Mouse (Mus musculus) adrenal gland, postnatal 25 days (tissue): ENCODE results near the gene Zfp637. TPM values are rescaled to one million over a fixed set of nuclear protein-coding genes. Genes with fewer than 3 reads are reported as not detected.
"Not testable (repeated sequence)": the region's sequence is repeated elsewhere in the genome, so short reads cannot be mapped to it uniquely, and the experiment has no call there.

Experiments
- DNase-seq: peaks from one replicate; pipeline ENCODE4 v3.0.0; 2021; ENCODE audit warnings: mixed read lengths
- total RNA-seq: library from RNA; stranded (reverse); gene quantifications from 2 replicates; pipeline ENCODE4 v1.2.3, GENCODE M21; 2021

Gene Zfp637
- total RNA-seq, 1 experiment from 2014 or later = 37.0 TPM

GRCm38 (mm10) chr6:117863751-117864150 is 22.8 kb downstream of the Zfp637 start:
- DNase-seq = no peak

- DNase-seq = no peak
Observed at GRCm38 (mm10) chr6:117868187-117868586, 27.2 kb downstream of the Zfp637 start.

GRCm38 (mm10) chr6:117871034-117871433 is 30.1 kb downstream of the Zfp637 start:
- DNase-seq = no peak

GRCm38 (mm10) chr6:117873450-117873849 is 32.5 kb downstream of the Zfp637 start:
- DNase-seq = not testable (repeated sequence)

- no peak for DNase-seq
Observed at GRCm38 (mm10) chr6:117874621-117875281, 33.8 kb downstream of the Zfp637 start.

- DNase-seq = peak; percentile 79
Observed at GRCm38 (mm10) chr6:117878700-117879407, 37.9 kb downstream of the Zfp637 start.

- peak; percentile 99 for DNase-seq
Observed at GRCm38 (mm10) chr6:117879408-117880115, 38.6 kb downstream of the Zfp637 start.

- DNase-seq = no peak
Observed at GRCm38 (mm10) chr6:117880394-117880838, 39.4 kb downstream of the Zfp637 start.

- no peak for DNase-seq
Observed at GRCm38 (mm10) chr6:117881229-117881628, 40.2 kb downstream of the Zfp637 start.

GRCm38 (mm10) chr6:117881997-117882396 is 41.0 kb downstream of the Zfp637 start:
- no peak for DNase-seq

GRCm38 (mm10) chr6:117885943-117886342 is 45.0 kb downstream of the Zfp637 start:
- no peak for DNase-seq

GRCm38 (mm10) chr6:117888032-117888431 is 47.1 kb downstream of the Zfp637 start:
- no peak for DNase-seq

- DNase-seq = no peak
Observed at GRCm38 (mm10) chr6:117888642-117889096, 47.7 kb downstream of the Zfp637 start.

- no peak for DNase-seq
Observed at GRCm38 (mm10) chr6:117890257-117890656, 49.3 kb downstream of the Zfp637 start.

GRCm38 (mm10) chr6:117891369-117892160 is 50.6 kb downstream of the Zfp637 start:
- no peak for DNase-seq

- DNase-seq = no peak
Observed at GRCm38 (mm10) chr6:117892386-117892785, 51.4 kb downstream of the Zfp637 start.

- no peak for DNase-seq
Observed at GRCm38 (mm10) chr6:117893435-117893834, 52.5 kb downstream of the Zfp637 start.

Other genes starting within 250 kb of the Zfp637 start
- gene Zfp239, start 20.9 kb downstream of the Zfp637 start, total RNA-seq = 3.0 and 4.3 TPM in 2 replicates
- 333 and 372 TPM in 2 replicates for gene Hnrnpf, start 59.1 kb downstream of the Zfp637 start, total RNA-seq
- gene Fxyd4, start 96.5 kb downstream of the Zfp637 start, total RNA-seq = not detected in 2 replicates
- 0.15 TPM in 1 of 2 replicates, not detected in the other for gene Rasgef1a, start 170.3 kb downstream of the Zfp637 start, total RNA-seq